Mouse (Mus musculus) megakaryocyte, embryonic 14.5 days (primary cell): ENCODE measurements around the gene Drg1. TPM values are rescaled to one million over a fixed set of nuclear protein-coding genes. Genes with fewer than 3 reads are reported as not detected.
A peak's percentile ranks its signal among the peaks of the same experiment; 100 is the strongest.
"Not testable (repeated sequence)": the region's sequence is repeated elsewhere in the genome, so short reads cannot be mapped to it uniquely, and the experiment has no call there.

Source experiments
- H3K27me3 ChIP-seq: replicated peaks from 2 replicates; pipeline ENCODE3; 2012; ENCODE audit warnings: inconsistent platforms
- H3K36me3 ChIP-seq: replicated peaks from 2 replicates; pipeline ENCODE3; 2012; ENCODE audit warnings: low read length, inconsistent platforms, mixed read lengths
- H3K4me1 ChIP-seq: 2 replicates; pipeline ENCODE4 v1.6.1; 2012; ENCODE audit warnings: inconsistent platforms
- H3K4me3 ChIP-seq: replicated peaks from 2 replicates; pipeline ENCODE3; 2012; ENCODE audit warnings: moderate library complexity, mild to moderate bottlenecking, inconsistent platforms
- H3K9me3 ChIP-seq: 2 replicates; pipeline ENCODE4 v1.6.1; 2012; ENCODE audit warnings: inconsistent platforms
- FLI1 ChIP-seq: IDR thresholded peaks from 2 replicates; pipeline ENCODE4 v1.6.1; 2012; ENCODE audit warnings: low read length, inconsistent platforms, mixed read lengths
- GATA1 ChIP-seq: IDR thresholded peaks from 3 replicates; pipeline ENCODE4 v1.6.1; 2012; ENCODE audit warnings: mixed read lengths, low read length, inconsistent platforms, borderline replicate concordance
- polyA plus RNA-seq: library from polyadenylated mRNA; stranded (reverse); fragments of >175 nt; gene quantifications from 2 replicates; pipeline ENCODE4 v1.2.3, GENCODE M21; 2012; ENCODE audit warnings: low replicate concordance; ENCODE audit not compliant: insufficient read depth

Gene Drg1
- polyA plus RNA-seq, 1 experiment = 55.7 TPM

DNA sequence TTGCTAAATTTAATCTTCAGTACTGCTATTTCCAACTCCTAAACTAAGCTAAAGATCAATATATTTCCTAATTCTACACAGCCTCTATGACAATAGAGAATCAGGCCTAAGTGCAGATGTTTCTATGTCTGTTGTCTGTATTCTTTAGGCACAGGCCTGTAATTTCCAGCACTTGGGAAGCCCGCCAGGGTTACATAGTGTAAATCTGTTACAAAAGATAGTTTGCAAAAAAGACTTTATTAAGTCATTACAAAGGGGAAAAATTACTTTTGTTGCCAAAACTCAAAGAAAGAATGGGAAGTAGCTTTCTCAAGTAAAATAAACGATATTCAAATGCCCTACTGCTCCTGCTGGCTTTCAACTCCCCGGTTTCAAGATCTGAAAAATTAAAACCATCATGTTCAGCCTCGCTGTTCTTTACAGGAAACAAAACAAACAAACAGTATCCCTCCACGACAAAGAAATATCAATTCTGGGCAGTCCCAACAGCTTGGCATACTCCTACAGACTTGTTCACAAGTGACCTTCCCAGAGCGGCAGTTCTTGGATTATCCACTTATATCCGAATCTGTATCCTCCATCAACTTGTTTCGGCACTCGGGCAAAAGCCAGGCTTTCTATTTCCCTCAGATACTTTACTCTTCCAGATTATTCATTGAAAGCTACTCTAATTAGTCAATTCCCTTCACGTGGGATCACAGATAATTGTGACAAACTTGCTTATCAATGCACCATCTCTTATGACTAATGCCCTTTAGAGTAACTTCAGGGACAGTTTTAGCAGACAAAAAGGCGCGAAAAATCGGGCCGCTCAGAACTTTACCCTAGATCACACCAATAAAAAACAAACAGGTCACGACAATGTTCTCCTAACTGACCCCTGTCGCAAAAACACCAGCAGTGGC, 64.6 kb downstream of the Drg1 start:
- TF ChIP-seq GATA1 (no peak), FLI1 (no peak)
- peaks cover 23% of the 10 kb centered on the region for H3K36me3 ChIP-seq
- no peaks in the 10 kb centered on the region for H3K9me3 ChIP-seq
- H3K27me3 ChIP-seq = no peaks in the 10 kb centered on the region
- peak overlapping the region; percentile 87 for H3K4me3 ChIP-seq
- H3K4me1 ChIP-seq = peaks cover 20% of the 10 kb centered on the region

DNA sequence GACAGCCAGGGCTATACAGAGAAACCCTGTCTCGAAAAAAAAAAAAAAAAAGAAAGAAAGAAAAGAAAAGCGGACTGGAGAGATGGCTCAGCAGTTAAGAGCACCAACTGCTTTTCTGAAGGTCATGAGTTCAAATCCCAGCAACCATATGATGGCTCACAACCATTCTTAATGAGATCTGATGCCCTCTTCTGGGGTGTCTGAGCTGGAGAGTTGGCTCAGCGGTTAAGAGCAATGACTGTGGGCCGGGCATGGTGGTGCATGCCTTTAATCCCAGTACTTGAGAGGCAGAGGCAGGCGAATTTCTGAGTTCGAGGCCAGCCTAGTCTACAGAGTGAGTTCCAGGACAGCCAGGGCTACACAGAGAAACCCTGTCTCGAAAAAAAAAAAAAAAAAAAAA, 65.6 kb downstream of the Drg1 start:
- H3K9me3 ChIP-seq, H3K4me3 ChIP-seq, H3K27me3 ChIP-seq: not testable (repeated sequence)
- peaks cover 12% of the 10 kb centered on the region for H3K4me1 ChIP-seq
- H3K36me3 ChIP-seq = peaks cover 14% of the 10 kb centered on the region

DNA sequence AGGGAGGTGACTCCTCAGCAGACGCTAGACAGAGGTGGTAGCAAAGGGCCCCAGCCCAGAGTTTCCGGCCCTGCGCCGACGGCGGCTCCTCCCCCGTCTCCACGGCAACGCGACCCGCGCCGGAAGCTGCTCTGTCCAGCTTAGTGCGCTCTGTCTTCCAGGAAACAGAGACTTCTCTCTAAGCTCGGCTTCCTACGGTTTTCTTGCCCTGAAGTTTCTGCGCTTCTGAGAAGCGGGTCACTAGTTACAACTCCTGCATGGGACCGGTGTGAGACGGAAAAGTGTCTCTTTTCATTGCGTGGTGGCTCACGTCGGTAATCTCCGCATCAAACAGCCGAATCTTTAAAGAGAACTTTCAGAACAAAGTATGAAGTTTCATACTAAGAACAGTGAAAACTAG, 72.9 kb downstream of the Drg1 start, which contains the start of gene Sfi1:
TSS of gene Sfi1 (minus strand) at position 101 of the 400 bp plus-strand sequence.
- Histone ChIP-seq H3K9me3 (no peaks in the 10 kb centered on the region), H3K4me1 (no peaks in the 10 kb centered on the region), H3K27me3 (no peaks in the 10 kb centered on the region), H3K4me3 (peak within 1 kb of the TSS; percentile 1), H3K36me3 (no peaks in the 10 kb centered on the region)
- TF ChIP-seq FLI1 (no peak), GATA1 (no peak)

DNA sequence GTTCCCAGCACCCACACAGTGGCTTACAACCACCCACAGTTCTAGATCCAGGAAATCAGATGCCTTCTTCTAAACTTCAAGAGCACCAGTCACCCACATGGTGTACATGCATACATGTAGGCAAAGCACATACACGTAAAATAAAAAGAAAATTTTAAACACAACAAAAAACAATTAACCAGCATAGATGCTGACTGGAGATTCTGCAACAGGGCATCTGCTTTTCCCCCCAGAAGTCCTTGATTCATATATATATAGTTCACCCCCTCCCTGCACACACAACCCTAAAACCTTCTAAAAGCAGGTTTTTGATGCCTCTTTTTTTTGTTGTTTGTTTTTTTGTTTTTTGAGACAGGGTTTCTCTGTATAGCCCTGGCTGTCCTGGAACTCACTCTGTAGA, 83.5 kb downstream of the Drg1 start:
- H3K4me1 ChIP-seq, H3K4me3 ChIP-seq, H3K36me3 ChIP-seq, H3K27me3 ChIP-seq, H3K9me3 ChIP-seq: not testable (repeated sequence)

DNA sequence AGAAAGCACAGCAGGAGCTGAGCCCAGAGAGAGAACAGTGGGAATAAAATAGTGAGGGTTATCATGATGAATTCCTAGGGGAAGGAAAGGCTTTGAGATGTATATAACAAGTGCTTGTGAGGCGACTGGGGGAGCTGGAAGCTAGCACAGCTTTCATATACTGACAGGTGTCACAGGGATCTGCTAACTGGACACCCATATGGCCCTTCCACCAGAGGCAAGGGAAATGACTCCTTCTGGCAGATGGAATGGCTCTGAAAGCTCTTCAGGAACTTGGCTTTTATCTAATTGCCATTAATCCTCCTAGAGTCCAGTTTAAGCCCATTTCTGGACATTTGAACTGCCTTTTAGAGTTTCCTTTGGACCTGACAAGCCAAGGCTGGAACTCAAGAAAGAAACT, 84.2 kb downstream of the Drg1 start:
- not testable (repeated sequence) for H3K4me3 ChIP-seq, H3K27me3 ChIP-seq, H3K9me3 ChIP-seq, H3K36me3 ChIP-seq, H3K4me1 ChIP-seq

DNA sequence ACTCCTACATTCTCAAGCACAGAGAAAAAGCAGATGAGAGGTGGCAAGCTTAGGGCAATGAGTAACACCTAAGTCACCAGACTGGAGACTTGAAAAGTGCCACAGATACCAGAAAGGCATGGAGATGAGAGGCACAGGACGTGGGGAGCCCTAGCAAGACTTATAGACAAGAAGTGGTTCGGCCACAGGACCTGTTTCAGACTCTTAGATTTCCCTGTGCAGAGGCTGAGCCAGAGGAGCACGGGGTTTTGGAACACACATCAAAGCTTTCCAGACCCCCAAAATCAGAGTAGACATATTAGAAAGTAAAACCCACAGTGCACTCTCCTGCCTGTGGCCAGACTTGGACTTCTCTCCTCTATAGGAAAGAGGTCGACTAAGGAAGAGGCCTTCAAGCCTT, 85.0 kb downstream of the Drg1 start:
- H3K4me3 ChIP-seq, H3K4me1 ChIP-seq, H3K36me3 ChIP-seq, H3K9me3 ChIP-seq, H3K27me3 ChIP-seq: not testable (repeated sequence)

DNA sequence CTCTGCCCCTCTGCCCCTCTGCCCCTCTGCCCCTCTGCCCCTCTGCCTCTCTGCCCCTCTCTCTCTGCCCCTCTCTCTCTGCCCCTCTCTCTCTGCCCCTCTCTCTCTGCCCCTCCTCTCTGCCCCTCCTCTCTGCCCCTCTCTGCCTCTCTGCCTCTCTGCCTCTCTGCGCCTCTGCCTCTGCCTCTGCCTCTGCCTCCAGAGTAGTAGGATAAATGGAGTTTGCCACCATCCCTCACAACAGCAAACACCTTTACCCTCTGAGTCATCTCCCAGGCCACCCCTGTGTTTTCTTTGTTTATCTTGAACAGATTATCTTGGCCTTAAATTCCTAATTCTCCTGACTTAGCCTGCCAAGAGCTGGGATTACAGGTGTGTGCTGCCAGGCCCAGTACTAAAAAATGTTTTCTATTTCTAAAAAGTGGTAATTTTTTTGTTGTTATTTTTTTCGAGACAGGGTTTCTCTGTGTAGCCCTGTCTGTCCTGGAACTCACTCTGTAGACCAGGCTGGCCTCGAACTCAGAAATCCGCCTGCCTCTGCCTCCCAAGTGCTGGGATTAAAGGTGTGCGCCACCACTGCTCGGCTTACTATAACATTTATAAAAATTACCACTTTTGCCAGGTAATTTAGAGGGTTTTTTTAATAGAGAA, 85.6 kb downstream of the Drg1 start:
- H3K27me3 ChIP-seq, H3K4me1 ChIP-seq, H3K9me3 ChIP-seq, H3K4me3 ChIP-seq, H3K36me3 ChIP-seq: not testable (repeated sequence)

DNA sequence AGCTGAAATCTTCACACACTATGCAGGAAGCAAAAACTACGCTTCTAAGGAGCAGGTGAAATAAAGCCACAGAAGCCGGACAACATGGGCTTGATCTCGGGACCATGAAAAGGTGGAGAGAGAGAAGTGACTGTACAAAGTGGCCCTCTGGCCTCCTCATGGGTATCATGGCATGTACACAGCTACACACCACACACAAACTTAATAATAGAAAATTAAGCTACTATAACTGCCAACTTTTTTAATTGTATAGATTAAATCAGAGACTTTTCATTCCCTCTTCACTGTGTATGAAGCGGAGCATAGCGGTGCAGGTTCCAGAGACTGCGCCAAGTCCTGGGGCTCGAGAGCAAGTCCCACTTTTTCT, 86.5 kb downstream of the Drg1 start:
- not testable (repeated sequence) for H3K27me3 ChIP-seq, H3K9me3 ChIP-seq, H3K36me3 ChIP-seq, H3K4me1 ChIP-seq, H3K4me3 ChIP-seq

DNA sequence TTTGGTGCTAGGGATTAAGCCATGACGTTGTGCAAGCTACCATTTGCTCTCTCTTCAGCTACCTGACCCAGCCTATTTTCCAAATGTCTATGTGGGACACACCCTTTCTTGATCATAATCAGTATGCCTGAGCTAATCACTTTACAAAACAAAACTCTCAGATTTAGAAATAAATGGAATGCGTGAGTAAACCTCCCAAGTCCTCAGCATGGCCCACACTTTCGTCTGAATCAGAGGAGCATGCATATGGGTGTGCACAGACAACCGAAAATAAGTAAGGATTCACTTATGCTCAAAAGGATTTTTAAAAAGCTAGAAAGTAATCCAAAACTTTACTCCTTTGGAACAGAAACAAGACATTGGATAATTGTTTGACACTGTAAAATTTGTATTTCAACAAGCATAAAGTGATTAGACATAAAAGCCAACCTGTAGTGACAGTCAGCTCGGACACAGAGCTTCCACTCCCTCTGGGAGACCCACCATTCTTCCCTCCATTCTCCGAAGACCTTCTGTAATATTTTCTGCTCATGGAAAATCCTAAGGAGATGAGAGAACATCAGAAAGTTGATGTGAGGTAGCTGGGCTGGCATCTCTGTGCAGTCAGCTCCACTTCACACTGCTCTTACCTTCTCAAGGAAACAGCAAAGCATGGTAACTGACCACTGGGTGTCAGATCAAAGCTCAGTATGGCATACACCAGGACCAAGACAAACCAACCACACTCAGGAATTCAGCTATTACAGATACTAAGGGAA, 87.1 kb downstream of the Drg1 start:
- not testable (repeated sequence) for H3K4me1 ChIP-seq, H3K9me3 ChIP-seq, H3K27me3 ChIP-seq, H3K36me3 ChIP-seq, H3K4me3 ChIP-seq

DNA sequence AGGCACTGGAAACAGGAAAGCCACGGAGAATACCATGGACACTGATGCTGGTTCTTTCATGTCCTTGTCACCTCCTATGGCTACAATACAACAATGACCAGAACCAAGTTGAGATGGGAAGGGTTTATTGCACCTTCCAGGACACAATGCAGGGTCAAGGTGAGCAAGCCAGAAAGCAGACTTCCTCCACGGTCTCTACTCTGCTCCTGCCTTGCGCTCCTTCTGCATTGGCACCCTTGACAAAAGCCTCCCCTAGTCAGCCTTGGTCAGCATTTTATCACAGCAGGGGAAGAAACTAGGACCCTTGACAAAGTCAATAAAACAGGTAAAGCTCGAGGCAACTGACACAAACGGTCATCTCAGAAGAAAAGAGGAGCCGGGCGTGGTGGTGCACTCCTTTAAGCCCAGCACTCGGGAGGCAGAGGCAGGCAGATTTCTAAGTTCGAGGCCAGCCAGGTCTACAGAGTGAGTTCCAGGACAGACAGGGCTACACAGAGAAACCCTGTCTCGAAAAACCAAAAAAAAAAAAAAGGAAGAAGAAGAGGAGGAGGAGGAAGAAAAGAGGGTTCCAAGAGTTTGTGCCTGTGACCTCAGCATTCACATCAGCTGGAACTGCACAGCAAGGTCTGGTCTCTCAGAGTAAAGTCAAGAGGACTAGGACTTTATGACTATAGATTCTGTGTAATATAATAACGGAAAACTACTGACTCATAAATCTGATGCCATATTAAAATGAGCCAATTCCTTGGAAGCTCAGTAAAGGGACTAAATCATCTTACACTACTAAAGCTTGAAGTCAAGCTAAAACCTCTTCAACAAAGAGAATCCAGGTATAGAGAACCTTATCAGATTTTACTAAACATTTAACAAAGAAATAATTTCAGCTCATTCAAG, 92.5 kb downstream of the Drg1 start:
- H3K4me3 ChIP-seq, H3K4me1 ChIP-seq, H3K36me3 ChIP-seq, H3K27me3 ChIP-seq, H3K9me3 ChIP-seq: not testable (repeated sequence)

DNA sequence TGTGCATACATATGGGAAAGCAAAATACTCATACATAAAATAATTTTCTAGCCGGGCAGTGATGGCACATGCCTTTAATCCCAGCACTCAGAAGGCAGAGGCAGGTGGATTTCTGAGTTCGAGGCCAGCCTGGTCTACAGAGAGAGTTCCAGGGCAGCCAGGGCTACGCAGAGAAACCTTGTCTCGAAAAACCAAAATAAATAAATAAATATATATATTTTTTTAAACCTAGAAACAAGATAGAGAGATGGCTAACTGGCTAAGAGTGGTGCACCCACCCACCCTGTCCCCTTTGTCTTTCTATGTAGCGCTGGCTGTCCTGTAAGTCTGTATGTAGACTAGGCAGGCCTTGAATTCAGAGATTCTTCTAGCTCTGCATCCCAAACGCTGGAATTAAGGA, 93.7 kb downstream of the Drg1 start:
- not testable (repeated sequence) for H3K4me3 ChIP-seq, H3K27me3 ChIP-seq, H3K9me3 ChIP-seq, H3K4me1 ChIP-seq, H3K36me3 ChIP-seq

DNA sequence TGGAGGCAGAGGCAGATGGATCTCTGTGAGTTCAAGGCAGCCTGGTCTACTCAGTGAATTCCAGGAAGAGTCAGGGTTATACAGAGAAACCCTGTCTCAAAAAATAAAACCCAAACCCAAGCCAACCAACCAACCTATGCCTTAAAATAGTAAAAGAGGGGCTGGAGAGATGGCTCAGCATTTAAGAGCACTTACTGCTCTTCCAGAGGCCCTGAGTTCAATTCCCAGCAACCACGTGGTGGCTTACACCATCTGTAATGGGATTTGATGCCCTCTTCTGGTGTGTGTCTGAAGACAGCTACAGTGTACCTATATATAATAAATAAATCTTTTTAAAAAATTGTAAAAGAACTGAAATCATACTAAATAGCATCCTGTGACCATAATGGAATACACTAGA, 94.3 kb downstream of the Drg1 start:
- not testable (repeated sequence) for H3K36me3 ChIP-seq, H3K4me3 ChIP-seq, H3K9me3 ChIP-seq, H3K27me3 ChIP-seq, H3K4me1 ChIP-seq

DNA sequence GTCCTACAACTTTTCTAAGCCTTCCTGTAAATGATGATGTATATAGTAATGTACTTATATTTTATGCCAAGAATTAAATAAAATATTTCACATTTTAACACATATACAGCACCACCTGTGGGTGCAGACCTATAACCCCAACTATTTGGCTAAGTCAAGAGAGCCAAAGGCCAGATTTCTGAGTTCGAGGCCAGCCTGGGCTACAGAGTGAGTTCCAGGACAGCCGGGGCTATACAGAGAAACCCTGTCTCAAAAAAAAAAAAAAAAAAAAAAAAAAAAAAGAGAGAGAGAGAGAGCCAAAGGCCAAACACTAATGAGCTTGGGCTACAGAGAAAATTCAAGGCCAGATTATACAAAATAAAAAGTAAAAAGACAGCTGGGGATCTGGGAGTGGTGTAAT, 97.2 kb downstream of the Drg1 start:
- H3K9me3 ChIP-seq, H3K4me3 ChIP-seq, H3K4me1 ChIP-seq, H3K36me3 ChIP-seq, H3K27me3 ChIP-seq: not testable (repeated sequence)

DNA sequence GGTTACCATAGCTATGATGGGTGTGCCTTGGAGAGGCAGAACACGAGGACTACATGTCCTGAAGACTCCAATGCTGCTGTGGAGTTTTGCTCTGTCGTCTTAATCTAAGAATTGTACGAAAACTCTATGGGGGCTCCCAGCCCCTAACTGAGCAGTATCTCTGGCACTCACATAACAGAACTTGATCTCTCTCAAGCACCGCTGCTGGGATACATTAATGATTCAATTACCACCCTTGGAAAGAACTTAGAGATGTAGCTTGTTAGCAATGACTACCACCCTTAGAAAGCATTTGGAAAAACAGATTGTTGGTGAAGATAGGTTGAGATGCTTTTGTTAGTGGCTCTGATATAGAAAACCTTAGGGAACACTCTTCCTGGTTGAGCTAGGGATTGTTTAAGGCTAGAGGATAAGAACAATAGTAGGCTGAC, 98.6 kb downstream of the Drg1 start:
- not testable (repeated sequence) for H3K27me3 ChIP-seq, H3K4me3 ChIP-seq, H3K9me3 ChIP-seq, H3K36me3 ChIP-seq, H3K4me1 ChIP-seq

DNA sequence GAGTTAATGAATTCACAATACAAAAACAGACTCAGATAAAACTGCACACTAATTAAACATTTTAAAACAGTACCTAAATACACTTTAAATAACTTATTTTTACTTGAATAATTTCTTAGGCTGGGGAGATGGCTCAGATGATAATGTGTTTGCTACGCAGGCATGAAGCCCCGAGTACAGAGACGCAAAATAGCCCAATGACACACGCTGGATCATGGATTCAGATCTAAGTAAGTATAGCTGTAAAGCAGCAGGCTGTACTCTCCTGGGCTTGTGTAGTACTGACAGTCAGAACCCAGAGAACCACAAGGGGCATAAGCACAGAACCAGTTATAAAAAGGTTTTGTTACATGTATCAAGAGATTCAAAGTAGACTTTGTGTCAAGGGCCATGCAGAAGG, 99.1 kb downstream of the Drg1 start:
- not testable (repeated sequence) for H3K4me3 ChIP-seq, H3K36me3 ChIP-seq, H3K4me1 ChIP-seq, H3K27me3 ChIP-seq, H3K9me3 ChIP-seq
